ENCODE assay signal across 8 mouse cellular contexts in the genomic region with DNA sequence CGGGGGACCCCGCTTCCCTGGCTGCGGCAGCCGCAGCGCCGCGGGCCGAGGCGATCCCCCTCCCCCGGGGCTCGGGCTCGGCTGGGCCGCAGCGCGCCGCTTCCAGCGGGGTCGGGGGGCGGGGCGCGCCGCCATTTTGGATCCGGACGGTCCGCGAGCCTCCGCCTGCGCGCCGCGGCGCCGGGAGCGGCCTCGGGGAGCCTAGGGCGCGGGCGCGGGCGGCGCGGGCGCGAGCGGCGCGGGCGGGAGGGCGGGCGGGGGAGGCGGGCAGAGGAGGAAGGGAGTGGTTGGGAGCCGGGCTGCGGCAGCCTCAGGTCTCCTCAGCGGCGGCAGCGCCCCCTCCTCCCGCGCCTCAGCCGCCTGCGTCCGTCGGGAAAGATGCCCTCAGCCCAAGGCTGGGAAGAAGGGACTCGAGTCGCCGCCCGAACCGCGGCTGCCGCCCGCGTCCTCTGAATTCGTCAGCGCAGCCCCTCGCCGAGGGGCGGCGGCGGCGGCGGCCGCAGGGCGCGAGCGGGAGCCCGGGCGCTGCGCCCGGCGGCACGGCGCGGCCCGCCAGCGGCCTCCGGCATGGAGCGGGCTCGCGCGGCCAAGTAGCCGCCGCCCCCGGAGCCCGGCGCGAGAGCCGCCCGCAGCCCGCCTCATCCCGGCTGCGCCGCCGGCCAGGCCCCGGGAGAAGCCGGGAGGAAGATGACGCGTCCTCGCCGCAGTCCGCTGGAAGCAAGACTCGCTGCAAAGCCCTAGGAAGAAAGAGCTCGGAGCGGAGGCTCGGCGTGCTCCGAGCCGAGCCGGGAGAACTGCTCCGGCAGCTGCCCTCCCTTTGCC. TPM values are rescaled to one million over a fixed set of nuclear protein-coding genes. Genes with fewer than 3 reads are reported as not detected.
DNase-seq lines count a peak whose midpoint lies in the region; ATAC-seq lines count a peak whose summit lies in the region.

TSS of gene Cdc42bpa (plus strand) at position 752 of the 822 bp plus-strand sequence.

- peaks cover 32% of the 10 kb centered on the region for H3K4me1 ChIP-seq in hindbrain, embryonic 14.5 days (replicated peaks; ENCODE audit: control insufficient read depth, insufficient read depth, low read length)

- under 1% methylated on average over 72 of the region's 128 CpGs for WGBS in hindbrain, embryonic 14.5 days

- peak; percentile 96 for ATAC-seq in hindbrain, embryonic 14.5 days (ENCODE audit: low FRiP score)

- peak; percentile 18 for DNase-seq in WW6 (ENCODE audit: low read depth, low spot score)
- DNase-seq in cerebellum, postnatal 4 days (ENCODE audit: low spot score in 2 of 2) = peak; percentile 74 to 83
- DNase-seq in gastrocnemius, adult 18-20 months (ENCODE audit: low spot score) = peak; percentile 69
- DNase-seq in hindbrain, embryonic 14.5 days (ENCODE audit: low spot score) = peak; percentile 85
- DNase-seq in layer of hippocampus, postnatal 36 days = peak; percentile 71 to 72
- DNase-seq in lung, postnatal 25 days (ENCODE audit: low spot score) = peak; percentile 63
- DNase-seq in retina, postnatal 7 days (ENCODE audit: low read depth, low spot score) = peak; percentile 85
- DNase-seq in urinary bladder, adult 18-20 months (ENCODE audit: low spot score in 2 of 2) = peak; percentile 60 to 63

- no peaks in the 10 kb centered on the region for H3K27me3 ChIP-seq in hindbrain, embryonic 14.5 days (ENCODE audit: control insufficient read depth, insufficient read depth, low read length)

- no peaks in the 10 kb centered on the region for H3K9me3 ChIP-seq in hindbrain, embryonic 14.5 days (ENCODE audit: control insufficient read depth, low read length)

- H3K4me2 ChIP-seq in hindbrain, embryonic 14.5 days (replicated peaks) = peak within 1 kb of the TSS; percentile 85

- peak within 1 kb of the TSS; percentile 67 for H3K4me3 ChIP-seq in hindbrain, embryonic 14.5 days (replicated peaks; ENCODE audit: low read length)

- peak within 1 kb of the TSS; percentile 95 for H3K9ac ChIP-seq in hindbrain, embryonic 14.5 days

- no peaks in the 10 kb centered on the region for H3K36me3 ChIP-seq in hindbrain, embryonic 14.5 days (replicated peaks; ENCODE audit: control insufficient read depth, insufficient read depth)

- H3K27ac ChIP-seq in hindbrain, embryonic 14.5 days = peak within 1 kb of the TSS; percentile 99

RNA-seq across cellular contexts. Expression of gene Cdc42bpa, which starts in this region (rescaled TPM):
- 10 to 100 TPM; 19.1 to 25.7 TPM for total RNA-seq in gastrocnemius, adult 18-20 months (2021)
- polyA plus RNA-seq in hindbrain, embryonic 14.5 days (2014; fragmentation: Nextera tagmentation; extraction: Ambion mirVana) = 25.0 and 27.0 TPM in 2 replicates
- 100 to 1,000 TPM; 239 to 246 TPM for total RNA-seq in layer of hippocampus, postnatal 36 days (2021)

Comparison
In these comparisons a context has a peak if more than half of its experiments do, and no peak if none do; other contexts are left out.
1. Peak in every context shown above with its lines: DNase-seq, ATAC-seq, H3K4me3 ChIP-seq and H3K27ac ChIP-seq.
2. RNA of gene Cdc42bpa (total RNA-seq): 239 to 246 TPM in layer of hippocampus, postnatal 36 days; 19.1 to 25.7 TPM in gastrocnemius, adult 18-20 months; every median in the first group is over 4 times any median in the second.
3. DNase-seq: peak in every context shown above with its lines; median percentile 85 in hindbrain, embryonic 14.5 days; 85 in retina, postnatal 7 days; 78 in cerebellum, postnatal 4 days; 72 in layer of hippocampus, postnatal 36 days; 69 in gastrocnemius, adult 18-20 months; 63 in lung, postnatal 25 days; 62 in urinary bladder, adult 18-20 months; 18 in WW6.